Mouse (Mus musculus): ENCODE measurements around the gene Igdcc3.

The Igdcc3 gene

GRCm38 (mm10) chr9:65140936-65141305, at the start of gene Igdcc3:
Gene Igdcc3 (plus strand): TSS chr9:65141189.
- DNase-seq, result peak; percentile 60 to 74

GRCm38 (mm10) chr9:65094237-65094636, 46.8 kb upstream of the Igdcc3 start:
- DNase-seq, result peak; percentile 54 to 77

- DNase-seq, result peak; percentile 16 to 42
These were observed 39.9 kb upstream of the Igdcc3 start, which contains the start of gene Igdcc4 for GRCm38 (mm10) chr9:65100991-65101685. Gene Igdcc4 (plus strand): TSS chr9:65101486.

GRCm38 (mm10) chr9:65101686-65102376, 39.2 kb upstream of the Igdcc3 start:
- peak; percentile 25 to 49 for DNase-seq

GRCm38 (mm10) chr9:65102377-65103172, 38.4 kb upstream of the Igdcc3 start:
- DNase-seq, result peak; percentile 18 to 42

GRCm38 (mm10) chr9:65103173-65103752, 37.7 kb upstream of the Igdcc3 start:
- no peak for DNase-seq

- DNase-seq, result no peak
These were observed 34.2 kb upstream of the Igdcc3 start for GRCm38 (mm10) chr9:65106821-65107220.

GRCm38 (mm10) chr9:65107893-65108292, 33.1 kb upstream of the Igdcc3 start:
- DNase-seq, result no peak

GRCm38 (mm10) chr9:65109132-65110072, 31.6 kb upstream of the Igdcc3 start:
- DNase-seq, result no peak

- DNase-seq, result no peak
These were observed 29.3 kb upstream of the Igdcc3 start for GRCm38 (mm10) chr9:65111698-65112097.

- DNase-seq, result no peak
These were observed 27.3 kb upstream of the Igdcc3 start for GRCm38 (mm10) chr9:65113694-65114093.

- no peak for DNase-seq
These were observed 25.1 kb upstream of the Igdcc3 start for GRCm38 (mm10) chr9:65115891-65116290.

- no peak for DNase-seq
These were observed 23.5 kb upstream of the Igdcc3 start for GRCm38 (mm10) chr9:65117516-65117915.

GRCm38 (mm10) chr9:65120935-65121334, 20.1 kb upstream of the Igdcc3 start:
- peak; percentile 38 to 78 for DNase-seq

- DNase-seq, result peak in 1 of 2 experiments; percentile 44
These were observed 18.4 kb upstream of the Igdcc3 start for GRCm38 (mm10) chr9:65122545-65122944.

GRCm38 (mm10) chr9:65123552-65124168, 17.3 kb upstream of the Igdcc3 start:
- peak; percentile 76 to 80 for DNase-seq

GRCm38 (mm10) chr9:65128123-65128815, 12.7 kb upstream of the Igdcc3 start:
- DNase-seq, result peak; percentile 62 to 67

- peak; percentile 20 to 40 for DNase-seq
These were observed 9.3 kb upstream of the Igdcc3 start for GRCm38 (mm10) chr9:65131717-65132116.

- peak; percentile 67 to 83 for DNase-seq
These were observed 7.2 kb upstream of the Igdcc3 start for GRCm38 (mm10) chr9:65133739-65134138.

- no peak for DNase-seq
These were observed 5.9 kb upstream of the Igdcc3 start for GRCm38 (mm10) chr9:65135126-65135525.

GRCm38 (mm10) chr9:65140491-65140890, 498 bp upstream of the Igdcc3 start:
- DNase-seq, result no peak
